Mouse (Mus musculus) thymus, postnatal 0 days (tissue): ENCODE data around the gene Adss. TPM values are rescaled to one million over a fixed set of nuclear protein-coding genes. Genes with fewer than 3 reads are reported as not detected.
A peak's percentile ranks its signal among the peaks of the same experiment; 100 is the strongest.
"Not testable (repeated sequence)": the region's sequence is repeated elsewhere in the genome, so short reads cannot be mapped to it uniquely, and the experiment has no call there.

Experiments
- DNase-seq: peaks from one replicate; pipeline ENCODE4 v3.0.0-alpha.2; 2015; ENCODE audit warnings: low spot score
- polyA plus RNA-seq: library from polyadenylated mRNA; unstranded; fragments of >200 nt; fragmentation: Nextera tagmentation; extraction: Ambion mirVana; gene quantifications from 2 replicates; pipeline ENCODE4 v1.2.1, GENCODE M21; 2015

Gene Adss
- 57.4 and 57.9 TPM in 2 replicates for polyA plus RNA-seq

GRCm38 (mm10) chr1:177796193-177796939 is at the start of gene Adss:
TSS of gene Adss (minus strand) at chr1:177796511.
- peak; percentile 99 for DNase-seq

GRCm38 (mm10) chr1:177845812-177846211 is 49.5 kb upstream of the Adss start:
- DNase-seq = peak; percentile 3

- not testable (repeated sequence) for DNase-seq
Observed at GRCm38 (mm10) chr1:177827776-177828175, 31.5 kb upstream of the Adss start.

GRCm38 (mm10) chr1:177806772-177807171 is 10.5 kb upstream of the Adss start:
- DNase-seq = peak; percentile 48

- DNase-seq = no peak
Observed at GRCm38 (mm10) chr1:177803511-177803910, 7.2 kb upstream of the Adss start.

- peak; percentile 12 for DNase-seq
Observed at GRCm38 (mm10) chr1:177797151-177797755, 942 bp upstream of the Adss start.

- peak; percentile 72 for DNase-seq
Observed at GRCm38 (mm10) chr1:177795421-177796192, 704 bp downstream of the Adss start.

GRCm38 (mm10) chr1:177794866-177795265 is 1.4 kb downstream of the Adss start:
- peak; percentile 20 for DNase-seq

- DNase-seq = no peak
Observed at GRCm38 (mm10) chr1:177792835-177793234, 3.5 kb downstream of the Adss start.

- no peak for DNase-seq
Observed at GRCm38 (mm10) chr1:177777397-177777796, 18.9 kb downstream of the Adss start.

- no peak for DNase-seq
Observed at GRCm38 (mm10) chr1:177768931-177769330, 27.4 kb downstream of the Adss start.

- DNase-seq = no peak
Observed at GRCm38 (mm10) chr1:177757249-177757648, 39.1 kb downstream of the Adss start.

- no peak for DNase-seq
Observed at GRCm38 (mm10) chr1:177753496-177753895, 42.8 kb downstream of the Adss start.

GRCm38 (mm10) chr1:177747869-177748540 is 48.3 kb downstream of the Adss start:
- DNase-seq = no peak

GRCm38 (mm10) chr1:177744521-177745325 is 51.6 kb downstream of the Adss start:
- DNase-seq = no peak

- no peak for DNase-seq
Observed at GRCm38 (mm10) chr1:177742119-177742518, 54.2 kb downstream of the Adss start.

- no peak for DNase-seq
Observed at GRCm38 (mm10) chr1:177740707-177741106, 55.6 kb downstream of the Adss start.

GRCm38 (mm10) chr1:177737505-177738105 is 58.7 kb downstream of the Adss start:
- DNase-seq = no peak

- no peak for DNase-seq
Observed at GRCm38 (mm10) chr1:177731973-177732372, 64.3 kb downstream of the Adss start.
